Mouse (Mus musculus): ENCODE results near the gene 2310046K23Rik. TPM values are rescaled to one million over a fixed set of nuclear protein-coding genes. Genes with fewer than 3 reads are reported as not detected.
"Not testable (repeated sequence)": the region's sequence is repeated elsewhere in the genome, so short reads cannot be mapped to it uniquely, and the experiment has no call there.

Gene 2310046K23Rik
- polyA plus RNA-seq, 1 experiment, result not detected

DNA sequence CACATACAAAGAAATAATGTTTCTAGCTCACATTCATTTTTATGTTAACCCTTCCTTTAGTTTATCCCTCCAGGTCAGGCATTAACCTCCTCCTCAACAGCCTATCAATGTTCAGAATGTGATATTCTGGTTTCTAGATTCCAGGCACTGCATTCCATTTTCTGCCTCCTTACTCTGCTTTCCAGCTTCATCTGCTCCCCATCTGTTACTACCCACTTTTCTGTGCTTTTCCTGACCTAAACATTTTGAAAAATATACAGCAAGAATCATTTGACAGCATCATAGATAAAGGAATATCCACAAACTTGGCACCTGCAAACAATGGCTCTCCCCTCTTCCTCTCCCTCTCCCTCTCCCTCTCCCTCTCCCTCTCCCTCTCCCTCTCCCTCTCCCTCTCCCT lies 30.8 kb downstream of the 2310046K23Rik start:
- no peaks in the 10 kb centered on the region for H3K4me1 ChIP-seq (ENCODE audit: control insufficient read depth, insufficient read depth, low read length)
- TF ChIP-seq CTCF (IDR thresholded peaks at IDR 0.05; ENCODE audit: low read depth, low read length) (no peak), POLR2A (IDR thresholded peaks at IDR 0.05; ENCODE audit: insufficient read depth, low read length) (no peak), EP300 (IDR thresholded peaks at IDR 0.05; ENCODE audit: insufficient read depth, low read depth, low read length) (no peak)
- H3K9ac ChIP-seq (ENCODE audit: low read depth, poor library complexity, severe bottlenecking), result no peak overlapping the region
- H3K4me3 ChIP-seq (ENCODE audit: low read depth, low read length), result no peak overlapping the region
- H3K27ac ChIP-seq (ENCODE audit: insufficient read depth, low read length), result no peak overlapping the region
- H3K27me3 ChIP-seq (ENCODE audit: control insufficient read depth, insufficient read depth, low read length, poor library complexity, severe bottlenecking), result peaks cover 1% of the 10 kb centered on the region; the same call in 1 of the 2 replicates
- H3K9me3 ChIP-seq (replicated peaks; ENCODE audit: control insufficient read depth, insufficient read depth, low read length, poor library complexity, severe bottlenecking), result no peaks in the 10 kb centered on the region
- H3K36me3 ChIP-seq (ENCODE audit: control insufficient read depth, insufficient read depth, low read length, poor library complexity, severe bottlenecking), result no peaks in the 10 kb centered on the region

DNA sequence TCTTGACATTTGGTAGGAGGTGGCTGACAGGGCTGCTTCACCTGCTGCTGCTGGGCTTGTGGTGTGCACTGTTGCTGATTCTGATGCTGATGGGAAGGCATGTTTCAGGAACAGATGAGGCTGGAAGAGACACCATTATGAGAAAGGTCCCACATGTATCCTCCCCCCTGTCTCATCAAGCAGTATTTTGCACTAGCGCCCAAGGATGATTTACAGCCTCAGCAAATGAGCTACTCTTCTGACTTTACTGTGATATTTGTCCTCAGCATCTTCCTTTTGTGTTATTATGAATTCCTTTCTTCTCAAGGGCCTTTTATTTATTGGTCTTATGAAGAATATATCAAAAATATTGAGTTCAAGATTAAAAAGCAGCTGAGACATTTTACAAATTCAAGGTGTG lies 33.9 kb downstream of the 2310046K23Rik start, which contains the start of gene Sprr4:
Gene Sprr4, minus strand, starts transcription at position 101 of the 400 bp plus-strand sequence.
- no peaks in the 10 kb centered on the region for H3K36me3 ChIP-seq (ENCODE audit: control insufficient read depth, insufficient read depth, low read length, poor library complexity, severe bottlenecking)
- H3K4me1 ChIP-seq (ENCODE audit: control insufficient read depth, insufficient read depth, low read length), result no peaks in the 10 kb centered on the region
- no peak within 1 kb of the TSS for H3K9ac ChIP-seq (ENCODE audit: low read depth, poor library complexity, severe bottlenecking)
- TF ChIP-seq CTCF (IDR thresholded peaks at IDR 0.05; ENCODE audit: low read depth, low read length) (no peak), EP300 (IDR thresholded peaks at IDR 0.05; ENCODE audit: insufficient read depth, low read depth, low read length) (no peak), POLR2A (IDR thresholded peaks at IDR 0.05; ENCODE audit: insufficient read depth, low read length) (no peak)
- H3K4me3 ChIP-seq (ENCODE audit: low read depth, low read length), result no peak within 1 kb of the TSS
- H3K9me3 ChIP-seq (replicated peaks; ENCODE audit: control insufficient read depth, insufficient read depth, low read length, poor library complexity, severe bottlenecking), result no peaks in the 10 kb centered on the region
- no peaks in the 10 kb centered on the region for H3K27me3 ChIP-seq (ENCODE audit: control insufficient read depth, insufficient read depth, low read length, poor library complexity, severe bottlenecking)
- H3K27ac ChIP-seq (ENCODE audit: insufficient read depth, low read length), result no peak within 1 kb of the TSS

GRCm38 (mm10) chr3:92490262-92490661 lies 44.0 kb downstream of the 2310046K23Rik start:
- not testable (repeated sequence) for H3K4me3 ChIP-seq (ENCODE audit: low read depth, low read length); H3K4me1 ChIP-seq (ENCODE audit: control insufficient read depth, insufficient read depth, low read length); H3K27ac ChIP-seq (ENCODE audit: insufficient read depth, low read length); H3K27me3 ChIP-seq (ENCODE audit: control insufficient read depth, insufficient read depth, low read length, poor library complexity, severe bottlenecking); H3K36me3 ChIP-seq (ENCODE audit: control insufficient read depth, insufficient read depth, low read length, poor library complexity, severe bottlenecking); H3K9me3 ChIP-seq (replicated peaks; ENCODE audit: control insufficient read depth, insufficient read depth, low read length, poor library complexity, severe bottlenecking); H3K9ac ChIP-seq (ENCODE audit: low read depth, poor library complexity, severe bottlenecking)

GRCm38 (mm10) chr3:92486307-92486706 lies 48.0 kb downstream of the 2310046K23Rik start:
- Histone ChIP-seq H3K9ac (ENCODE audit: low read depth, poor library complexity, severe bottlenecking) (no peak overlapping the region), H3K4me1 (ENCODE audit: control insufficient read depth, insufficient read depth, low read length) (no peaks in the 10 kb centered on the region), H3K9me3 (replicated peaks; ENCODE audit: control insufficient read depth, insufficient read depth, low read length, poor library complexity, severe bottlenecking) (no peaks in the 10 kb centered on the region), H3K4me3 (ENCODE audit: low read depth, low read length) (no peak overlapping the region), H3K27me3 (ENCODE audit: control insufficient read depth, insufficient read depth, low read length, poor library complexity, severe bottlenecking) (no peaks in the 10 kb centered on the region), H3K27ac (ENCODE audit: insufficient read depth, low read length) (no peak overlapping the region), H3K36me3 (ENCODE audit: control insufficient read depth, insufficient read depth, low read length, poor library complexity, severe bottlenecking) (no peaks in the 10 kb centered on the region)
- no peak for TF ChIP-seq EP300 (IDR thresholded peaks at IDR 0.05; ENCODE audit: insufficient read depth, low read depth, low read length)
- no peak for TF ChIP-seq CTCF (IDR thresholded peaks at IDR 0.05; ENCODE audit: low read depth, low read length)
- TF ChIP-seq POLR2A (IDR thresholded peaks at IDR 0.05; ENCODE audit: insufficient read depth, low read length), result no peak

GRCm38 (mm10) chr3:92485863-92486262 lies 48.4 kb downstream of the 2310046K23Rik start, which contains the start of gene Sprr1a:
TSS of gene Sprr1a (minus strand) at chr3:92485895.
- Histone ChIP-seq H3K9me3 (replicated peaks; ENCODE audit: control insufficient read depth, insufficient read depth, low read length, poor library complexity, severe bottlenecking) (no peaks in the 10 kb centered on the region), H3K27ac (ENCODE audit: insufficient read depth, low read length) (no peak within 1 kb of the TSS), H3K36me3 (ENCODE audit: control insufficient read depth, insufficient read depth, low read length, poor library complexity, severe bottlenecking) (no peaks in the 10 kb centered on the region), H3K4me3 (ENCODE audit: low read depth, low read length) (no peak within 1 kb of the TSS), H3K9ac (ENCODE audit: low read depth, poor library complexity, severe bottlenecking) (no peak within 1 kb of the TSS), H3K4me1 (ENCODE audit: control insufficient read depth, insufficient read depth, low read length) (no peaks in the 10 kb centered on the region), H3K27me3 (ENCODE audit: control insufficient read depth, insufficient read depth, low read length, poor library complexity, severe bottlenecking) (no peaks in the 10 kb centered on the region)
- no peak for TF ChIP-seq POLR2A (IDR thresholded peaks at IDR 0.05; ENCODE audit: insufficient read depth, low read length)
- no peak for TF ChIP-seq EP300 (IDR thresholded peaks at IDR 0.05; ENCODE audit: insufficient read depth, low read depth, low read length)
- no peak for TF ChIP-seq CTCF (IDR thresholded peaks at IDR 0.05; ENCODE audit: low read depth, low read length)

Other genes with a start within 250 kb of the 2310046K23Rik start
- gene Sprr2a3, start 249.1 kb downstream of the 2310046K23Rik start, polyA plus RNA-seq (2011; ENCODE audit: insufficient read depth, insufficient read length, low read depth, missing spikeins), result 36.5 and 39.1 TPM in 2 replicates
- gene Sprr2b, start 217.9 kb downstream of the 2310046K23Rik start, polyA plus RNA-seq (2011; ENCODE audit: insufficient read depth, insufficient read length, low read depth, missing spikeins), result not detected in 2 replicates
- gene Sprr2d, start 195.4 kb downstream of the 2310046K23Rik start, polyA plus RNA-seq (2011; ENCODE audit: insufficient read depth, insufficient read length, low read depth, missing spikeins), result not detected in 2 replicates
- gene Sprr2e, start 182.4 kb downstream of the 2310046K23Rik start, polyA plus RNA-seq (2011; ENCODE audit: insufficient read depth, insufficient read length, low read depth, missing spikeins), result not detected in 2 replicates
- gene Sprr2f, start 169.3 kb downstream of the 2310046K23Rik start, polyA plus RNA-seq (2011; ENCODE audit: insufficient read depth, insufficient read length, low read depth, missing spikeins), result not detected in 2 replicates
- not detected in 2 replicates for gene Sprr2h, start 148.8 kb downstream of the 2310046K23Rik start, polyA plus RNA-seq (2011; ENCODE audit: insufficient read depth, insufficient read length, low read depth, missing spikeins)
- not detected in 2 replicates for gene Sprr2i, start 126.5 kb downstream of the 2310046K23Rik start, polyA plus RNA-seq (2011; ENCODE audit: insufficient read depth, insufficient read length, low read depth, missing spikeins)
- not detected in 2 replicates for gene Sprr2j-ps, start 116.4 kb downstream of the 2310046K23Rik start, polyA plus RNA-seq (2011; ENCODE audit: insufficient read depth, insufficient read length, low read depth, missing spikeins)
- gene Gm9774, start 105.1 kb downstream of the 2310046K23Rik start, polyA plus RNA-seq (2011; ENCODE audit: insufficient read depth, insufficient read length, low read depth, missing spikeins), result 41.5 and 42.0 TPM in 2 replicates
- gene Sprr2k, start 101.9 kb downstream of the 2310046K23Rik start, polyA plus RNA-seq (2011; ENCODE audit: insufficient read depth, insufficient read length, low read depth, missing spikeins), result not detected in 2 replicates
- not detected in 2 replicates for gene Sprr1b, start 95.7 kb downstream of the 2310046K23Rik start, polyA plus RNA-seq (2011; ENCODE audit: insufficient read depth, insufficient read length, low read depth, missing spikeins)
- not detected in 2 replicates for gene Sprr3, start 75.8 kb downstream of the 2310046K23Rik start, polyA plus RNA-seq (2011; ENCODE audit: insufficient read depth, insufficient read length, low read depth, missing spikeins)
- gene Sprr1a, start 48.6 kb downstream of the 2310046K23Rik start, polyA plus RNA-seq (2011; ENCODE audit: insufficient read depth, insufficient read length, low read depth, missing spikeins), result 1.5 TPM in 1 of 2 replicates, not detected in the other
- gene Sprr4, start 34.0 kb downstream of the 2310046K23Rik start, polyA plus RNA-seq (2011; ENCODE audit: insufficient read depth, insufficient read length, low read depth, missing spikeins), result not detected in 2 replicates
- not detected in 2 replicates for gene Ivl, start 39.2 kb upstream of the 2310046K23Rik start, polyA plus RNA-seq (2011; ENCODE audit: insufficient read depth, insufficient read length, low read depth, missing spikeins)
- not detected in 2 replicates for gene Smcp, start 54.5 kb upstream of the 2310046K23Rik start, polyA plus RNA-seq (2011; ENCODE audit: insufficient read depth, insufficient read length, low read depth, missing spikeins)
- gene 2210017I01Rik, start 73.0 kb upstream of the 2310046K23Rik start, polyA plus RNA-seq (2011; ENCODE audit: insufficient read depth, insufficient read length, low read depth, missing spikeins), result not detected in 2 replicates
- gene Lce6a, start 87.1 kb upstream of the 2310046K23Rik start, polyA plus RNA-seq (2011; ENCODE audit: insufficient read depth, insufficient read length, low read depth, missing spikeins), result not detected in 2 replicates
- not detected in 2 replicates for gene Lce1a1, start 113.8 kb upstream of the 2310046K23Rik start, polyA plus RNA-seq (2011; ENCODE audit: insufficient read depth, insufficient read length, low read depth, missing spikeins)
- not detected in 2 replicates for gene Lce1b, start 122.4 kb upstream of the 2310046K23Rik start, polyA plus RNA-seq (2011; ENCODE audit: insufficient read depth, insufficient read length, low read depth, missing spikeins)
- not detected in 2 replicates for gene Lce1a2, start 135.8 kb upstream of the 2310046K23Rik start, polyA plus RNA-seq (2011; ENCODE audit: insufficient read depth, insufficient read length, low read depth, missing spikeins)
- gene Lce1c, start 144.7 kb upstream of the 2310046K23Rik start, polyA plus RNA-seq (2011; ENCODE audit: insufficient read depth, insufficient read length, low read depth, missing spikeins), result not detected in 2 replicates
- gene Lce1d, start 152.7 kb upstream of the 2310046K23Rik start, polyA plus RNA-seq (2011; ENCODE audit: insufficient read depth, insufficient read length, low read depth, missing spikeins), result not detected in 2 replicates
- not detected in 2 replicates for gene Lce1e, start 174.6 kb upstream of the 2310046K23Rik start, polyA plus RNA-seq (2011; ENCODE audit: insufficient read depth, insufficient read length, low read depth, missing spikeins)
- gene Lce1f, start 185.8 kb upstream of the 2310046K23Rik start, polyA plus RNA-seq (2011; ENCODE audit: insufficient read depth, insufficient read length, low read depth, missing spikeins), result not detected in 2 replicates
- not detected in 2 replicates for gene Gm38119, start 204.6 kb upstream of the 2310046K23Rik start, polyA plus RNA-seq (2011; ENCODE audit: insufficient read depth, insufficient read length, low read depth, missing spikeins)
- not detected in 2 replicates for gene Lce1g, start 217.8 kb upstream of the 2310046K23Rik start, polyA plus RNA-seq (2011; ENCODE audit: insufficient read depth, insufficient read length, low read depth, missing spikeins)
- gene Lce1h, start 230.6 kb upstream of the 2310046K23Rik start, polyA plus RNA-seq (2011; ENCODE audit: insufficient read depth, insufficient read length, low read depth, missing spikeins), result not detected in 2 replicates
- gene Lce1i, start 244.4 kb upstream of the 2310046K23Rik start, polyA plus RNA-seq (2011; ENCODE audit: insufficient read depth, insufficient read length, low read depth, missing spikeins), result not detected in 2 replicates

Data from ES-Bruce4 (cell line).